Mouse (Mus musculus) forebrain, embryonic 15.5 days (tissue): ENCODE results near the gene Map4k1. TPM values are rescaled to one million over a fixed set of nuclear protein-coding genes. Genes with fewer than 3 reads are reported as not detected.

Experiments
- microRNA-seq: library from miRNA; unstranded; fragments of <30 nt; microRNA quantifications from one replicate; pipeline ENCODE4, GENCODE M21; 2016
- polyA plus RNA-seq: library from polyadenylated mRNA; unstranded; fragments of >200 nt; fragmentation: Nextera tagmentation; extraction: Ambion mirVana; gene quantifications from 2 replicates; pipeline ENCODE4 v1.2.1, GENCODE M21; 2015

The Map4k1 gene
- polyA plus RNA-seq, 1 experiment from 2014 or later = 5.5 TPM

Small RNA genes within 50 kb of the gene (microRNA-seq; reads per million reads assigned to microRNA genes)
- not detected for gene Gm44408

Other genes starting within 250 kb of the Map4k1 start
- 109 and 113 TPM in 2 replicates for gene Mrps12, start 240.2 kb upstream of the Map4k1 start, polyA plus RNA-seq
- gene Sars2, start 240.1 kb upstream of the Map4k1 start, polyA plus RNA-seq = 18.5 and 18.6 TPM in 2 replicates
- gene Ccer2, start 225.9 kb upstream of the Map4k1 start, polyA plus RNA-seq = 0.27 TPM in 1 of 2 replicates, not detected in the other
- 105 and 109 TPM in 2 replicates for gene Sirt2, start 215.3 kb upstream of the Map4k1 start, polyA plus RNA-seq
- 59.0 and 62.0 TPM in 2 replicates for gene Nfkbib, start 214.5 kb upstream of the Map4k1 start, polyA plus RNA-seq
- gene Rinl, start 193.1 kb upstream of the Map4k1 start, polyA plus RNA-seq = 1.8 and 2.5 TPM in 2 replicates
- 231 and 243 TPM in 2 replicates for gene Hnrnpl, start 173.5 kb upstream of the Map4k1 start, polyA plus RNA-seq
- gene Ech1, start 156.8 kb upstream of the Map4k1 start, polyA plus RNA-seq = 85.2 and 86.5 TPM in 2 replicates
- gene Lgals4, start 148.2 kb upstream of the Map4k1 start, polyA plus RNA-seq = 4.2 and 4.9 TPM in 2 replicates
- 2.6 and 3.5 TPM in 2 replicates for gene Lgals7, start 118.2 kb upstream of the Map4k1 start, polyA plus RNA-seq
- gene Capn12, start 100.6 kb upstream of the Map4k1 start, polyA plus RNA-seq = 0.57 and 0.80 TPM in 2 replicates
- 134 TPM in 2 replicates for gene Actn4, start 19.7 kb upstream of the Map4k1 start, polyA plus RNA-seq
- 303 and 307 TPM in 2 replicates for gene Eif3k, start 186 bp upstream of the Map4k1 start, polyA plus RNA-seq
- gene Ryr1, start 143.1 kb downstream of the Map4k1 start, polyA plus RNA-seq = 13.3 and 15.6 TPM in 2 replicates
- 0.57 and 0.69 TPM in 2 replicates for gene Rasgrp4, start 152.8 kb downstream of the Map4k1 start, polyA plus RNA-seq
- gene Fam98c, start 174.2 kb downstream of the Map4k1 start, polyA plus RNA-seq = 20.5 and 21.3 TPM in 2 replicates
- 0.18 TPM in 2 replicates for gene Ggn, start 188.2 kb downstream of the Map4k1 start, polyA plus RNA-seq
- gene Spred3, start 188.4 kb downstream of the Map4k1 start, polyA plus RNA-seq = 6.4 TPM in 2 replicates
- 269 and 274 TPM in 2 replicates for gene Psmd8, start 198.7 kb downstream of the Map4k1 start, polyA plus RNA-seq
- gene Catsperg1, start 232.0 kb downstream of the Map4k1 start, polyA plus RNA-seq = 1.8 and 2.1 TPM in 2 replicates